Mouse (Mus musculus): ENCODE data around the gene Socs7. TPM values are rescaled to one million over a fixed set of nuclear protein-coding genes. Genes with fewer than 3 reads are reported as not detected.
A peak's percentile ranks its signal among the peaks of the same experiment; 100 is the strongest.

The Socs7 gene
- total and polyA plus RNA-seq, 2 experiments, result 3.7 to 4.0 TPM

- no peak for TF ChIP-seq CTCF (IDR thresholded peaks at IDR 0.05; ENCODE audit: low read depth, low read length)
- no peak for TF ChIP-seq POLR2A (IDR thresholded peaks at IDR 0.05; ENCODE audit: extremely low read depth, insufficient read depth, low read length)
- Histone ChIP-seq H3K79me2 (ENCODE audit: control insufficient read depth, insufficient read depth, low read length) (peaks cover 4% of the 10 kb centered on the region; the same call in 1 of the 2 replicates), H3K9ac (ENCODE audit: low read depth, low read length) (no peak overlapping the region), H3K27ac (replicated peaks; ENCODE audit: insufficient read depth, low read depth, low read length) (peak overlapping the region; percentile 82), H3K36me3 (ENCODE audit: control insufficient read depth, insufficient read depth, low read length) (no peaks in the 10 kb centered on the region), H3K4me1 (ENCODE audit: control insufficient read depth, insufficient read depth, low read length) (peaks cover 19% of the 10 kb centered on the region), H3K4me3 (ENCODE audit: insufficient read depth, low read depth, low read length) (no peak overlapping the region), H3K27me3 (ENCODE audit: control insufficient read depth, insufficient read depth, low read length) (no peaks in the 10 kb centered on the region)
- WGBS, result 62% methylated on average over 5 of the region's 5 CpGs
- DNase-seq (ENCODE audit: extremely low read depth, low read depth, low spot score), result peak; percentile 28
Observed at GRCm38 (mm10) chr11:97437745-97438144, 75.4 kb downstream of the Socs7 start.

DNA sequence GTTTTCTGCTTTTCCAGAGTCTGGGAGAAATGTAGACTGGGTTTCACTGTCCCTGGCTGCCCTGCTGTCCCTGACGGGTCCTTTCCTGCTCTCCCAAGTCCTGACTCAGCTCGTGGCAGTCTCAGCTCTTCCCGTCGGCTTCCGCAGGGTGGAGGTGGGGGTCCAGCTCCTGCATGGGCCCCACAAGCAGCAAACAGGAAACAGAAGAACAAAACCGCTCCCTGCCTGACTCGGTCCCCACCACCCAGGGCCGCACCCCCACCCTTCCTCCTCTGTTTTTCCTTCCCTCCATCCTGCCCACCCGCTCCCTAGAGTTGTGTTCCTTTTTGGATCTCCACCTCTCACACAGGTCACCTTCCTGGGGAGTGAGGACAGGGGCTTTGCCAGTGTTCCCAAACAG lies 76.5 kb downstream of the Socs7 start:
- peak overlapping the region; percentile 82 for H3K27ac ChIP-seq (replicated peaks; ENCODE audit: insufficient read depth, low read depth, low read length)
- no peaks in the 10 kb centered on the region for H3K27me3 ChIP-seq (ENCODE audit: control insufficient read depth, insufficient read depth, low read length)
- no peak overlapping the region for H3K4me3 ChIP-seq (ENCODE audit: insufficient read depth, low read depth, low read length)
- WGBS, result 75% methylated on average over 9 of the region's 9 CpGs
- H3K4me1 ChIP-seq (ENCODE audit: control insufficient read depth, insufficient read depth, low read length), result peaks cover 21% of the 10 kb centered on the region
- DNase-seq (ENCODE audit: extremely low read depth, low read depth, low spot score), result no peak
- TF ChIP-seq POLR2A (IDR thresholded peaks at IDR 0.05; ENCODE audit: extremely low read depth, insufficient read depth, low read length), result no peak
- no peak for TF ChIP-seq CTCF (IDR thresholded peaks at IDR 0.05; ENCODE audit: low read depth, low read length)
- H3K36me3 ChIP-seq (ENCODE audit: control insufficient read depth, insufficient read depth, low read length), result no peaks in the 10 kb centered on the region
- peaks cover 5% of the 10 kb centered on the region; the same call in 1 of the 2 replicates for H3K79me2 ChIP-seq (ENCODE audit: control insufficient read depth, insufficient read depth, low read length)
- no peak overlapping the region for H3K9ac ChIP-seq (ENCODE audit: low read depth, low read length)

DNA sequence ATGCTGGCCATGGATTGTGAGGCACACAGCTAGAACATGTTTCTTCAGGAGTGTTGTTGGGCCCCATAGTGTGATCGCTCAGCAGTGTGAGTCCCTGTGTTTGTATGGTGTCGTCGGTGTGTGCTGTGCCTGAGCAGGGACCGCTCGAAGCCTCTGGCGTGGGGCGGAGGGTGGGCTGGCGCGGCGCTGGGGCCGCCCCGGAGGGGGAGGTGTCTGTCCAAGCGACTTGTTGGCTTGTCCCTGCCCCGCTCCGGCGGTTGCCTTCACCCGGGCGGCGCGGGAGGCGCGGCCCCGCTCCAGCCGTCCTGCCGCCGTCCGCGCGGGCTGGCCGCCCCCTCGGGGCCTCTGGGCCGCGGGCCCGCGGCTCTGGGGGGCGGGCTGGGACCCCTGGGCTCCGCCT lies 77.6 kb downstream of the Socs7 start:
- 2% methylated on average over 37 of the region's 37 CpGs for WGBS
- DNase-seq (ENCODE audit: extremely low read depth, low read depth, low spot score), result peak; percentile 45
- Histone ChIP-seq H3K4me1 (ENCODE audit: control insufficient read depth, insufficient read depth, low read length) (peaks cover 25% of the 10 kb centered on the region), H3K36me3 (ENCODE audit: control insufficient read depth, insufficient read depth, low read length) (no peaks in the 10 kb centered on the region), H3K27me3 (ENCODE audit: control insufficient read depth, insufficient read depth, low read length) (no peaks in the 10 kb centered on the region), H3K79me2 (ENCODE audit: control insufficient read depth, insufficient read depth, low read length) (peaks cover 10% of the 10 kb centered on the region; the same call in 1 of the 2 replicates), H3K9ac (ENCODE audit: low read depth, low read length) (peak overlapping the region; percentile 82), H3K27ac (replicated peaks; ENCODE audit: insufficient read depth, low read depth, low read length) (peak overlapping the region; percentile 42), H3K4me3 (ENCODE audit: insufficient read depth, low read depth, low read length) (peak overlapping the region; percentile 66)
- TF ChIP-seq POLR2A (IDR thresholded peaks at IDR 0.05; ENCODE audit: extremely low read depth, insufficient read depth, low read length) (peak; percentile 50; the same call in 1 of the 2 replicates), CTCF (IDR thresholded peaks at IDR 0.05; ENCODE audit: low read depth, low read length) (no peak)

- Histone ChIP-seq H3K36me3 (ENCODE audit: control insufficient read depth, insufficient read depth, low read length) (no peaks in the 10 kb centered on the region), H3K4me3 (ENCODE audit: insufficient read depth, low read depth, low read length) (peak overlapping the region; percentile 66), H3K27ac (replicated peaks; ENCODE audit: insufficient read depth, low read depth, low read length) (peak overlapping the region; percentile 29), H3K79me2 (ENCODE audit: control insufficient read depth, insufficient read depth, low read length) (peaks cover 10% of the 10 kb centered on the region; the same call in 1 of the 2 replicates), H3K27me3 (ENCODE audit: control insufficient read depth, insufficient read depth, low read length) (no peaks in the 10 kb centered on the region), H3K9ac (ENCODE audit: low read depth, low read length) (peak overlapping the region; percentile 82), H3K4me1 (ENCODE audit: control insufficient read depth, insufficient read depth, low read length) (peaks cover 24% of the 10 kb centered on the region)
- WGBS, result under 1% methylated on average over 33 of the region's 34 CpGs
- no peak for DNase-seq (ENCODE audit: extremely low read depth, low read depth, low spot score)
- no peak for TF ChIP-seq POLR2A (IDR thresholded peaks at IDR 0.05; ENCODE audit: extremely low read depth, insufficient read depth, low read length)
- no peak for TF ChIP-seq CTCF (IDR thresholded peaks at IDR 0.05; ENCODE audit: low read depth, low read length)
Observed at GRCm38 (mm10) chr11:97440441-97440881, 78.1 kb downstream of the Socs7 start.

DNA sequence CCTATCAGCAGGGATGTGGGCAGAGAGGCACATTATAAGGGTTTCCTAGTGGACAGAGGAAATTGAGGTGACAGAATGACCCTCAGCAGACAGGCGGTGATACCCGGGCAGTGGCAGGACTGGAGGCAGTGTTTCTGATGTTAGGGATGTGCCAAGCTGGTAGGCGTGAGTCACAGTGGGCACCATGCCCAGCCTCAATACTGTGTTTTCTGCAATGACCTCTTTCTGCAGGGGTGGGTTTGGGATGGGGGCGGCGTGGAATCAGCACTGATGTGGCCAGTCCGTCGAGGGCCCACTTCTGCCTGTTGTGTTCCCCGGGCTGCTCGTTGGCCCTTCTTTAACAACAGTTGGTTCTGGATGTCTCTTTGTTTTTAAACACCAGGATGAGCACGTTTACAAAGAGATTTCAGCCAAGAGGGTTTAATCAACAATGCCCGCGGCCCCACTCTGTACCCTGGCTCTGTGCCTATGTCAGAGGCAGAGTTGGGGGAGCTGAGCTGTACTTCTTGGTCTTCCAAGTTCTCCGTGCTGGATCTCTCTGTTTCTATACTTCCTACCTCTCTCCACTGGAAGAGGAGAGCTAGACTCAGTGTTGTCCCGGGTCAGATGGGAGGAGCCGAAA lies 78.8 kb downstream of the Socs7 start:
- DNase-seq (ENCODE audit: extremely low read depth, low read depth, low spot score), result peak; percentile 50
- H3K9ac ChIP-seq (ENCODE audit: low read depth, low read length), result peak overlapping the region; percentile 82
- TF ChIP-seq CTCF (IDR thresholded peaks at IDR 0.05; ENCODE audit: low read depth, low read length), result no peak
- no peak for TF ChIP-seq POLR2A (IDR thresholded peaks at IDR 0.05; ENCODE audit: extremely low read depth, insufficient read depth, low read length)
- no peaks in the 10 kb centered on the region for H3K27me3 ChIP-seq (ENCODE audit: control insufficient read depth, insufficient read depth, low read length)
- peak overlapping the region; percentile 29 for H3K27ac ChIP-seq (replicated peaks; ENCODE audit: insufficient read depth, low read depth, low read length)
- peaks cover 22% of the 10 kb centered on the region; the same call in 1 of the 2 replicates for H3K4me1 ChIP-seq (ENCODE audit: control insufficient read depth, insufficient read depth, low read length)
- H3K4me3 ChIP-seq (ENCODE audit: insufficient read depth, low read depth, low read length), result peak overlapping the region; percentile 66
- no peaks in the 10 kb centered on the region for H3K36me3 ChIP-seq (ENCODE audit: control insufficient read depth, insufficient read depth, low read length)
- 11% methylated on average over 15 of the region's 15 CpGs for WGBS
- H3K79me2 ChIP-seq (ENCODE audit: control insufficient read depth, insufficient read depth, low read length), result peaks cover 10% of the 10 kb centered on the region; the same call in 1 of the 2 replicates

DNA sequence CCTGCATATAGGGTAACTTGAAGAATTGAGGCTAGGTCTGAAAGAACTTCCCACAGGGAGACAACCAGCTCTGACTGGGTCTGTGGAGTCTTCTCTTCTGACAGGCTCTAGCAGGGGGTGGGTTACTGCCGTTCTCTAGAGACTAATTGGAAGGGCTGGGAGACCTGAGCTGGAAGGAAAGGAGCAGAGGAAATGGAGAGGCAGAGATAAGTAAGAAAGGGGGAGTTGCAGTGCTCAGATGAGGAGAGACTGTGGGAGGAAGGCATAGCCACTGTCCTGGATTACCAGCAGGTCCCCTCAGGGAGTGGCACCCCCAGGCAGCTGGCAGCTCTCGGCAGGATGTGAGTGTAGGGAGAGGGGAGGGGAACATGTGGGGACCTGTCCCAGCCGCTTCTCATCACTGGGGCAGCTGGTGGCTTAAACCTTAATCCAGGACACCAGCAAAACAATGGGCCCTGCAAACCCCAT lies 79.3 kb downstream of the Socs7 start:
- WGBS, result 71% methylated on average over 3 of the region's 3 CpGs
- H3K36me3 ChIP-seq (ENCODE audit: control insufficient read depth, insufficient read depth, low read length), result no peaks in the 10 kb centered on the region
- peaks cover 19% of the 10 kb centered on the region; the same call in 1 of the 2 replicates for H3K4me1 ChIP-seq (ENCODE audit: control insufficient read depth, insufficient read depth, low read length)
- H3K79me2 ChIP-seq (ENCODE audit: control insufficient read depth, insufficient read depth, low read length), result peaks cover 10% of the 10 kb centered on the region; the same call in 1 of the 2 replicates
- no peak for DNase-seq (ENCODE audit: extremely low read depth, low read depth, low spot score)
- peak overlapping the region; percentile 82; the same call in 1 of the 2 replicates for H3K9ac ChIP-seq (ENCODE audit: low read depth, low read length)
- no peaks in the 10 kb centered on the region for H3K27me3 ChIP-seq (ENCODE audit: control insufficient read depth, insufficient read depth, low read length)
- peak overlapping the region; percentile 66 for H3K4me3 ChIP-seq (ENCODE audit: insufficient read depth, low read depth, low read length)
- peak overlapping the region; percentile 29 for H3K27ac ChIP-seq (replicated peaks; ENCODE audit: insufficient read depth, low read depth, low read length)
- TF ChIP-seq CTCF (IDR thresholded peaks at IDR 0.05; ENCODE audit: low read depth, low read length), result no peak
- no peak for TF ChIP-seq POLR2A (IDR thresholded peaks at IDR 0.05; ENCODE audit: extremely low read depth, insufficient read depth, low read length)

All from liver, adult 2 months (tissue).